Mouse (Mus musculus) gastrocnemius, adult 8-10 months (tissue): Measurements from ENCODE around the gene Ak9. TPM values are rescaled to one million over a fixed set of nuclear protein-coding genes. Genes with fewer than 3 reads are reported as not detected.
"Not testable (repeated sequence)": the region's sequence is repeated elsewhere in the genome, so short reads cannot be mapped to it uniquely, and the experiment has no call there.

Source experiments
- DNase-seq, 2 experiments: peaks; one replicate each; pipeline ENCODE4 v3.0.0; 2022; ENCODE audit warnings: low spot score in 2 of 2
- total RNA-seq, 4 experiments: library from RNA; stranded (reverse); gene quantifications; 2 replicates each; pipeline ENCODE4 v1.2.4; 2022

Gene Ak9
- total RNA-seq, 4 experiments from 2014 or later = not detected

- DNase-seq = no peak
These were observed 12.1 kb downstream of the Ak9 start for GRCm38 (mm10) chr10:41315866-41316265.

GRCm38 (mm10) chr10:41332533-41333043 lies 28.8 kb downstream of the Ak9 start:
- DNase-seq = no peak

GRCm38 (mm10) chr10:41341346-41341745 lies 37.6 kb downstream of the Ak9 start:
- no peak for DNase-seq

GRCm38 (mm10) chr10:41365086-41365485 lies 61.3 kb downstream of the Ak9 start:
- DNase-seq = no peak

- DNase-seq = no peak
These were observed 76.7 kb downstream of the Ak9 start for GRCm38 (mm10) chr10:41380466-41380865.

- DNase-seq = peak in 1 of 2 experiments; percentile 5
These were observed 81.9 kb downstream of the Ak9 start for GRCm38 (mm10) chr10:41385506-41386221.

- no peak for DNase-seq
These were observed 89.8 kb downstream of the Ak9 start for GRCm38 (mm10) chr10:41393555-41393954.

GRCm38 (mm10) chr10:41401097-41401496 lies 97.3 kb downstream of the Ak9 start:
- DNase-seq = no peak

GRCm38 (mm10) chr10:41403364-41403763 lies 99.6 kb downstream of the Ak9 start:
- DNase-seq = no peak

- DNase-seq = no peak
These were observed 100.3 kb downstream of the Ak9 start for GRCm38 (mm10) chr10:41403893-41404612.

- DNase-seq = not testable (repeated sequence)
These were observed 106.4 kb downstream of the Ak9 start for GRCm38 (mm10) chr10:41410176-41410575.

GRCm38 (mm10) chr10:41410821-41411220 lies 107.0 kb downstream of the Ak9 start:
- not testable (repeated sequence) for DNase-seq

- DNase-seq = not testable (repeated sequence)
These were observed 109.7 kb downstream of the Ak9 start for GRCm38 (mm10) chr10:41413471-41413870.

- DNase-seq = not testable (repeated sequence)
These were observed 111.6 kb downstream of the Ak9 start for GRCm38 (mm10) chr10:41415368-41415767.

GRCm38 (mm10) chr10:41420496-41421200 lies 116.9 kb downstream of the Ak9 start:
- no peak for DNase-seq

- DNase-seq = no peak
These were observed 119.9 kb downstream of the Ak9 start for GRCm38 (mm10) chr10:41423681-41424080.

- DNase-seq = no peak
These were observed 122.6 kb downstream of the Ak9 start for GRCm38 (mm10) chr10:41426368-41426767.

GRCm38 (mm10) chr10:41434624-41435023 lies 130.8 kb downstream of the Ak9 start:
- peak; percentile 12 to 36 for DNase-seq

GRCm38 (mm10) chr10:41435141-41435540 lies 131.4 kb downstream of the Ak9 start:
- DNase-seq = no peak

- no peak for DNase-seq
These were observed 144.4 kb downstream of the Ak9 start for GRCm38 (mm10) chr10:41448216-41448615.

- DNase-seq = no peak
These were observed 145.9 kb downstream of the Ak9 start for GRCm38 (mm10) chr10:41449684-41450083.

GRCm38 (mm10) chr10:41450137-41450670 lies 146.4 kb downstream of the Ak9 start, which contains the start of gene Zbtb24:
Zbtb24 (plus strand) TSS chr10:41450383.
- DNase-seq = peak; percentile 92
